Mouse (Mus musculus): Measurements from ENCODE around the gene Glipr1.

The Glipr1 gene

DNA sequence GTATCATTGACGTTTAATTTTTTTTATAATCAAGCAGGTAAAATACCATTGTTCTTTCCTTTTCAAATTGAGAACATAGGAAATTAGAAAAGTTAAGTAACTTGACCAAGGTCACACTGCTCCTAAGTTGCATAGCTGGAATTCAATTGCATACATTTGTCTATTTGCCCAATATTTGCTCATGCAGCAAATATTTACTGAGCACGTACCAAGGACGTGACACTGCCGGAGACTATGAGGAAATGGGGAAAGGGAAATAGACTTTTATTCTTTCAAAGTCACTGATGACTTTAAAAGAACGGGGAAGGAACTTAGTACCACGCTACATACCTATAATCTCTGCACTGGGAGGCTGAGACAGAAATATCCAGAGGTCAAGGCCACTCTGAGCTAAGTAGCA lies 42.0 kb downstream of the Glipr1 start:
- DNase-seq (ENCODE audit: low spot score in 2 of 2), result no peak

DNA sequence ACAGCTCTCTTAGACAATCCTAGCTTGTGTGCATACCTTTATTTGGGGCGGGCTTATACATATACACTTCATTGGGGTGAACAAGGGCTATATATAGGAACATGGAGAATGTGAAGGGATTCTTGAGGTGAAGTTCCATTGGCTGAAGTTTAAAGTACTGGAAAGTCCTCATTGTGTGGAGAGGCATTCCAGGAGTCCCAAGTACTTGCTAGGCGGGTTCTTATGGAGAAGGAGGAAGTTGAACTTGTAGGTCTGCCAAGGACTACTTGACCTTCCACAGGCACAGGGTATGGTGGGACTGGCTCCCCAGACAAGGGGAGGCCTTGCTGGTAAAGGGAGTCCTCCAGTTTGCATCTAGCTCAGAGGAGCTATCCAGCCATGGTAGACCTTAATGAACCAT lies 43.1 kb downstream of the Glipr1 start:
- DNase-seq (ENCODE audit: low spot score in 2 of 2), result no peak

DNA sequence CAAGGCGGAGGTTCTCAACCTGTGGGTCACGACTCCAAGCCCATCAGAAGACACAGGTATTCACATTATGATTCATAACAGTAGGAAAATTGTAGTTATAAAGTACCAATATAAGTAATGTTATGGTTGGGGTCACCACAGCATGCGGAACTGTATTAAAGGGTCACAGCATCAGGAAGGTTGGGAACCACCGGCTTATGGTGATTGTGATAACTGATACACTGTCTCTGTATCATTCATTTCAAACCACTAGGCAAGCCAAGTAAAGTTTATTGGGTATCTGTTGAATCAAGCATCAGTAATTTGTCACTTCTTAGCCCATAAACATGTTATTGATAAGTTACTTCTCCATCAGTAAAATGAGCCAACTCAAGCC lies 44.4 kb downstream of the Glipr1 start:
- DNase-seq (ENCODE audit: low spot score in 2 of 2), result no peak

DNA sequence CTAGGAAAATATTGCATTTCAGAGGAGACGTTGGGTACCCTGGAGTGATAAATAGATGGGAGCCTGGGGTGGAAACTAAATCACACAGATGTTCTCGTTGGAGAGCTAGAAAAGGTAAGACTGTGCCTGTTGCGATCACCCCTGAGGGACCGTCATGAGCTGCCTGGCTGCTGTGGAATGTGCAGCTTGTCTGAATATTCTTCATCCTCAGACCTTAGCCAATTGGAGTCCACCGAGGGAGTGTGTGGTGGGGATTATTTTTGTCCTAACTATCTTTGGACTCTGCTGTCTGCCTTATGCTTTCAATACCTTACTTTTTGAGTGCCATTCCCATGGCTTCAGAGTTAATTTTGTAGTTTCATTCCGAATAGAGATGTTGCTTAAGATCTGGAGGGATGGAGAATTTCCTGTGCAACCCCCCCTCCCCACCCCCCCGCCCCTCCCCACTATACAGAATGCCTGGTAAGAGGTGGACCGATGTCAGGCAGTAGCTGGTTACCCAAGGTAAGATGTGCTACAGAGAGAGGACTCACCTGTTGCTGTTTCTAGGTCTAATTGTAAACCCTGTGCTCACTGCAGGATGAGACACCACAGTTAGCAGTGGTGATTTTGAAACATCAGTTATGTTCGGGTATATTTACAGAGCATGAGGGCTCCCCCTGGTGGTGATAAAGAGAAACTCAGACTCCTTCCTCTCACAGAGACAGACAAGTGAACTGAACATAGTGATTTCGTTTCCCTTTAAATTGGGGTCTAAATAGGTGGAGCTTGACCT lies 45.0 kb downstream of the Glipr1 start:
- DNase-seq (ENCODE audit: low spot score in 2 of 2), result peak in 1 of 2 experiments; percentile 31

DNA sequence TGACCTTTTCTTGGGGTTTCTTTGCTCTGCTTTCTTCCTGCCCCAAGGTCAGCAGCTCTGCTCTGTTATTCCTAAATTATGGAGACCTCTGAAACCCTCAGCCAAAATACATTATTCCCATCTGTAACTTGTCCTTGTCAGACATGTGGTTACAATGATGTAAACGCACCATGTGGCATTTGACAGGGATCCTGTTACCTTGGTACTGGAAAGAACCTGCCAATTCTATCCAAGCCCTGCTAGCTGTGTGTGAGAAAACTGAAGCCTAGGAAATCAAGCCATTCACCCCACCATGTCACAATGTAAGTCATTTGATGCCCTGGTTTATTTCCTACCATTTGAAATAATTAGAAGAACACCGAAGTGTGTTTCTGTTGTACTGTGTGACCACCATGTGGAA lies 46.6 kb downstream of the Glipr1 start:
- DNase-seq (ENCODE audit: low spot score in 2 of 2), result no peak

DNA sequence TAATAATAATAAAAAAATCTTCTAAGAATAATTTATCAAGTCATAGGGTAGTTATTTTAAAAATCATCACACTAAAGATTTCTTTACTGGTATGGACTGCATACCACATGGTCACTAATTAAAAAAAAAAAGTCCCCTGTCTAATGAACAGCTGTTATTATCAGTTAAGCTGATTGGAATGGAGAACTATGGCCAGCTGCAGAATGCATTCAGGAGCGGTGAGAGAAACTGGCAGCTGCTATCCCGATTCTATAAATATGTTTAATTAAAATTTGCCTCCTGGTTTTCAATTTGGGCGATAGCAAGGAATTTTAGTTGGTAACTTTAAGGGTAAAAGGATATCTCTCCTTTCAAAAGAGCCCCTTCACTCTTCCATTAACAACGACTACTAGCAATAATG lies 53.4 kb downstream of the Glipr1 start:
- DNase-seq (ENCODE audit: low spot score in 2 of 2), result no peak

DNA sequence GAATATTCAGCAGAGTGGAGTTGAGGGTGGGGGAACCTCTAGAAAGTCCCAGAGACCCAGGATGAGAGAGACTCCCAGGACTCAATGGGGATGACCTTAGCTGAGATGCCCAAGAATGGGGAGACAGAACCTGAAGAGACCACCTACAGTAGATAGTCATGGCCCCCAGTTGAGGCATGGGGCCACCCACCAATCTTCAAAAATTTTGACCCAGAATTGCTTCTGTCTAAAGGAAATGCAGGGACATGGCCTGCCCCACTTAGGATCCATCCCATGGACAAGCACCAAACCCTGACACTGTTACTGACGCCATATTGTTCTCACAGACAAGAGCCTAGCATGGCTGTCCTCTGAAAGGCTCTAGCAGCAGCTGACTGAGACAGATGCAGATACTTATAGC lies 54.4 kb downstream of the Glipr1 start:
- DNase-seq (ENCODE audit: low spot score in 2 of 2), result no peak

DNA sequence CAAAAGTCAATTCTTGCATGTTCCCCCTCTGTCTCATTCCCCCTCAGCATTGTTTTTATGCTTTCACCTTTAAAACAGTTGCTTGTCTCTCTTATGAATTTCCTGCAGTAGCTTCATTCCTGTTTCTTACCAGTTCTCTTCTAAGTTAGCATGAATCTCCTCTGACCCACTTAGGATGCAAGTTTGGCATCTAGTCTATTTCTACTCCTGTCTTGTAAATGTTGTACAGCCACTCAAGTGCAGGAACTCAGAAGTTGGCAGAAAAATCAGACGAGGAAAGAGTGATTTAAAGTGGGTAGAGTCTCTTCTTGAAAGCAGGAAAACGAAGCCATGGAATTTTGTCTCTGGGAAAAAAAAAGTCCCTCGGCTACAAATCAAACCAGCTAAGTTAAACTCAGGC lies 56.9 kb downstream of the Glipr1 start:
- no peak for DNase-seq (ENCODE audit: low spot score in 2 of 2)

DNA sequence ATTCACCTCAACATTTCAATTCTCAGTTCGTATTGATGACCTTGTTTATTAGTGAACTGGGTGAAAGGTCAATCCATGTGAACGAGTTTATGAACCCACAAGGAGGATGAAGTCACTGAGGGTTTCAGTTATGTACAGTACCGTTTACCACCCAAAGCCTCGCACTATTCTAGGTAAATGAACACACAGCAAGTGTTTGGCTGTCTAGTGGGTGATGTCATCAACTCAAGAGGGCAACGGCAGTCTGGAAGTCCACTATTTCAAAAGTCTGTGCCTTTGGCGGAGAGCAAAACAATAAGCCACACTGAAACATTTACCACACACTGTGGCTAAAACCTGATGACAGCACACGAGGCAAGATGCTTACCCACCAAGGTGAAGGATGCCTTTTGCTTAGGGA lies 59.4 kb downstream of the Glipr1 start:
- no peak for DNase-seq (ENCODE audit: low spot score in 2 of 2)

DNA sequence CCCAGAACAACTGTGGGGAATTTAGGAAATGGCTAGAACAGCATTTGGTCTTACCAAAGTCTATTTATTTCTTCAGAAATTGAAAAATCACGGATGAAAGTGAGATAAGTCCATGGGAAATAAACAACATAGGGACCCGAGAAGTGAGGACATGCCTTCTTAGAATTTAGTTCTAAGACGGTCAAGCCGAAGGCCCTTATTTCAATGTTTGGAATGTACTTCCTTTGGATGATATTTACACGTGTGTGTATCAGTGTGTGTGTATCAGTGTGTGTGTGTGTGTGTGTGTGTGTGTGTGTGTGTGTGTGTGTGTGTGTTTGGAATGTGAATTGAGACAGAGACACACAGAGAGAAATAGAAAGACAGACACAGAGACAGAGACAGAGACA lies 65.3 kb downstream of the Glipr1 start:
- no peak for DNase-seq (ENCODE audit: low spot score in 2 of 2)

DNA sequence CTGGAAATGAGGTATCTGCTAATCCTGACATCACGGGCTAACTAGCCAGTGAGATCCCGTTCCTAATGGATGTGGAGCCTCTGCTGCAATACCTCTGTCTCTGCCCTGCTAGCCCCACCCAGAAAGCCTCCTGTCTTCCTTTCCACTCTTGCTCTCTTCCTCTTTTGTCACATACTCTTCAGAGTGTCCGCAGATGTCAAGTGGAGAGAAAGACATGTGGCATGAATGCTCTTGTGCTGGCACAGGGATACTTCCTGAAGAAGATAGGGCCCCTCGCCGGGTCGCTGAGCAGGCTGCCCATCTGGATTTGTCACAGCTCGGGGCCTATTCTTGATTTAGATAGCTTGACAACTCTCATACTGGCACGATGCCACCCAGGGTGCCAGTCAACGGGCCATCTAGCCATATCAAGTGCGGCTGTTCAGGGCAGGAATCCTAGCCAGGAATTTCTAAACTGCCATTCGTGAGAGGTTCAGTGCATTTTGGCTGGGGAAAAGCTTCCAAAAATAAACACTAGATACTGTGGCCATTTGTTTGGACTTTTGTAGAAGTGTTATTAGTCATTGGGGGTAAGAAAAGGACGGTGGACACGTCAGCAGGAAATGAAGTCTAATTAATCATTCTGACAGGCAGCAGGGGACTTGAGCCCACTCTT lies 65.8 kb downstream of the Glipr1 start:
- DNase-seq (ENCODE audit: low spot score in 2 of 2), result no peak

DNA sequence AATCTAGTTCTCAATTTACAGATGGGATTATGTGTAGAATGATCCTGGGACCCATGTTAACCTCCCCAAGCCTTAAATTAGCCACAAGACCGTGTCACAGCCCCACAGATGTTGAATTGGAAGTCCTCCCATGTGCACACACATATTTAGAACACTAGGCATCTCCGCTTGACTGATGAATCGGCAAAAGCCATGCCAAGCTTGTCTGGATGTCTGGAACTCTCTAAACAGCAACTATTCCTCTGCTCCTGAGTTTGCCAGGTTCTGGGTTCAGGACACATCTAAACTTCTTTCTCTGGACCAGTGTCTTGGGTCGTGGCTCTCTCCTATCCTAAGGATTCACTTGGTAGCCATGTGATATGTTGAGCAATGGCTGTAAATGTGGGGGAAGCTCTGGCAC lies 66.4 kb downstream of the Glipr1 start:
- no peak for DNase-seq (ENCODE audit: low spot score in 2 of 2)
